Mouse (Mus musculus) lung, adult 2 months (tissue): ENCODE measurements around the gene Kalrn. TPM values are rescaled to one million over a fixed set of nuclear protein-coding genes. Genes with fewer than 3 reads are reported as not detected.
A peak's percentile ranks its signal among the peaks of the same experiment; 100 is the strongest.

Source experiments
- DNase-seq: peaks from one replicate; pipeline ENCODE4 v3.0.0; 2022
- H3K4me1 ChIP-seq: fragments of 200-500 bp; 2 replicates; pipeline ENCODE4 v1.6.1; 2011; ENCODE audit warnings: low read length; ENCODE audit not compliant: control insufficient read depth, insufficient read depth
- H3K4me3 ChIP-seq: fragments of 200-500 bp; replicated peaks from 2 replicates; pipeline ENCODE3; 2011; ENCODE audit warnings: low read depth, mild to moderate bottlenecking, control low read depth, low read length; ENCODE audit errors: extremely low read depth
- CTCF ChIP-seq: fragments of 200-500 bp; IDR thresholded peaks from 2 replicates; pipeline ENCODE4 v1.5.1; 2011; ENCODE audit warnings: mild to moderate bottlenecking, low read length, control low read depth; ENCODE audit not compliant: insufficient read depth
- POLR2A ChIP-seq: fragments of 200-500 bp; IDR thresholded peaks from 2 replicates; pipeline ENCODE4 v1.6.1; 2011; ENCODE audit warnings: low read depth, mild to moderate bottlenecking, control low read depth, low read length, borderline replicate concordance; ENCODE audit errors: extremely low read depth
- WGBS: fragments of 180-500 bp; shearing (Covaris S2); methylation state at CpG from one replicate; pipeline ENCODE4 v1.1.7; 2018; 5-methylcytosine and 5-hydroxymethylcytosine counted together
- polyA plus RNA-seq: library from polyadenylated mRNA; depleted of rRNA; stranded (reverse); fragments of >200 nt; gene quantifications from 2 replicates; pipeline ENCODE4 v1.2.3, GENCODE M21; 2012

Gene Kalrn
- polyA plus RNA-seq, 1 experiment, result 11.8 TPM

GRCm38 (mm10) chr16:34531506-34531905, 41.8 kb downstream of the Kalrn start:
- Histone ChIP-seq H3K4me1 (peaks cover 3% of the 10 kb centered on the region), H3K4me3 (no peak overlapping the region)
- peak; percentile 40 for DNase-seq
- WGBS, result 6% methylated on average over 1 of the region's 1 CpGs
- TF ChIP-seq CTCF (peak; percentile 52), POLR2A (no peak)

GRCm38 (mm10) chr16:34530029-34530428, 43.3 kb downstream of the Kalrn start:
- TF ChIP-seq CTCF (no peak), POLR2A (no peak)
- WGBS, result 74% methylated on average over 5 of the region's 5 CpGs
- no peak overlapping the region for H3K4me3 ChIP-seq

GRCm38 (mm10) chr16:34528234-34528983, 44.9 kb downstream of the Kalrn start:
- H3K4me3 ChIP-seq, result no peak overlapping the region
- no peak for DNase-seq
- no peak for TF ChIP-seq CTCF
- TF ChIP-seq POLR2A, result no peak
- peaks cover 3% of the 10 kb centered on the region for H3K4me1 ChIP-seq
- WGBS, result 44% methylated on average over 5 of the region's 5 CpGs

More at GRCm38 (mm10) chr16:34530029-34530428, 43.3 kb downstream of the Kalrn start:
- peaks cover 5% of the 10 kb centered on the region for H3K4me1 ChIP-seq
- no peak for DNase-seq

- TF ChIP-seq CTCF (no peak), POLR2A (no peak)
- DNase-seq, result no peak
- WGBS, result 55% methylated on average over 7 of the region's 7 CpGs
- Histone ChIP-seq H3K4me3 (no peak overlapping the region), H3K4me1 (peaks cover 3% of the 10 kb centered on the region)
These were observed 47.0 kb downstream of the Kalrn start for GRCm38 (mm10) chr16:34526378-34526777.

GRCm38 (mm10) chr16:34525866-34526265, 47.5 kb downstream of the Kalrn start:
- WGBS, result 80% methylated on average over 8 of the region's 8 CpGs
- no peak for TF ChIP-seq POLR2A
- no peak for TF ChIP-seq CTCF
- DNase-seq, result no peak
- Histone ChIP-seq H3K4me1 (peaks cover 3% of the 10 kb centered on the region), H3K4me3 (no peak overlapping the region)

GRCm38 (mm10) chr16:34525205-34525604, 48.1 kb downstream of the Kalrn start:
- 33% methylated on average over 3 of the region's 3 CpGs for WGBS
- H3K4me1 ChIP-seq, result peaks cover 3% of the 10 kb centered on the region

GRCm38 (mm10) chr16:34521061-34521460, 52.3 kb downstream of the Kalrn start:
- TF ChIP-seq POLR2A (no peak), CTCF (no peak)
- WGBS, result 81% methylated on average over 5 of the region's 5 CpGs
- DNase-seq, result no peak
- Histone ChIP-seq H3K4me1 (no peaks in the 10 kb centered on the region), H3K4me3 (no peak overlapping the region)

More at GRCm38 (mm10) chr16:34525205-34525604, 48.1 kb downstream of the Kalrn start:
- H3K4me3 ChIP-seq, result no peak overlapping the region
- no peak for DNase-seq
- TF ChIP-seq CTCF, result no peak
- TF ChIP-seq POLR2A, result no peak

GRCm38 (mm10) chr16:34516891-34517398, 56.4 kb downstream of the Kalrn start:
- Histone ChIP-seq H3K4me1 (no peaks in the 10 kb centered on the region), H3K4me3 (no peak overlapping the region)
- 68% methylated on average over 12 of the region's 12 CpGs for WGBS
- TF ChIP-seq CTCF (no peak), POLR2A (no peak)
- DNase-seq, result no peak

GRCm38 (mm10) chr16:34515485-34515884, 57.8 kb downstream of the Kalrn start:
- WGBS, result 82% methylated on average over 4 of the region's 4 CpGs
- TF ChIP-seq POLR2A, result no peak
- no peak for TF ChIP-seq CTCF
- no peak for DNase-seq
- H3K4me3 ChIP-seq, result no peak overlapping the region
- H3K4me1 ChIP-seq, result no peaks in the 10 kb centered on the region
